Mouse (Mus musculus) stomach, embryonic 14.5 days (tissue): ENCODE data around the gene Zfp282. TPM values are rescaled to one million over a fixed set of nuclear protein-coding genes. Genes with fewer than 3 reads are reported as not detected.

Source experiments
- ATAC-seq: fragments of 200-750 bp; cut with Nextera tagmentation; 2 replicates; pipeline ENCODE4 v1.8.0; 2017; ENCODE audit warnings: low read depth, moderate TSS enrichment; ENCODE audit not compliant: insufficient number of reproducible peaks, insufficient read depth, low FRiP score
- H3K27ac ChIP-seq: fragments of 300-500 bp; sonication (generic); 2 replicates; pipeline ENCODE4 v1.5.1; 2014; ENCODE audit warnings: mild to moderate bottlenecking, low read length, moderate library complexity, mixed read lengths
- H3K27me3 ChIP-seq: fragments of 300-500 bp; sonication (generic); 2 replicates; pipeline ENCODE4 v1.6.1; 2014; ENCODE audit warnings: low read length, control low read depth, mixed read lengths; ENCODE audit not compliant: control insufficient read depth, insufficient read depth
- H3K36me3 ChIP-seq: fragments of 300-500 bp; sonication (generic); 2 replicates; pipeline ENCODE4 v1.6.1; 2014; ENCODE audit warnings: mild to moderate bottlenecking, control low read depth, low read length, moderate library complexity, mixed read lengths; ENCODE audit not compliant: control insufficient read depth, insufficient read depth
- H3K4me1 ChIP-seq: fragments of 300-500 bp; sonication (generic); 2 replicates; pipeline ENCODE4 v1.6.1; 2014; ENCODE audit warnings: low read length, control low read depth, mixed read lengths; ENCODE audit not compliant: control insufficient read depth, insufficient read depth
- H3K4me2 ChIP-seq: fragments of 300-500 bp; sonication (generic); replicated peaks from 2 replicates; pipeline ENCODE4 v1.6.1; 2014; ENCODE audit warnings: low read depth, low read length, control low read depth
- H3K4me3 ChIP-seq: fragments of 300-500 bp; sonication (generic); 2 replicates; pipeline ENCODE4 v1.5.1; 2014; ENCODE audit warnings: low read depth, low read length, control low read depth
- H3K9ac ChIP-seq: fragments of 300-500 bp; sonication (generic); replicated peaks from 2 replicates; pipeline ENCODE4 v1.6.1; 2014; ENCODE audit warnings: low read depth, mild to moderate bottlenecking, control low read depth, low read length, moderate library complexity, mixed read lengths
- H3K9me3 ChIP-seq: fragments of 300-500 bp; sonication (generic); 2 replicates; pipeline ENCODE4 v1.6.1; 2016; ENCODE audit warnings: low read depth, low read length, control low read depth; ENCODE audit not compliant: control insufficient read depth
- WGBS: fragments of 180-500 bp; shearing (Covaris S2); extraction: QIAGEN DNeasy Blood & Tissue Kit; methylation state at CpG from one replicate; pipeline ENCODE4 v1.1.7; 2014; 5-methylcytosine and 5-hydroxymethylcytosine counted together
- polyA plus RNA-seq: library from polyadenylated mRNA; unstranded; fragments of >200 nt; fragmentation: Nextera tagmentation; extraction: Ambion mirVana; gene quantifications from 2 replicates; pipeline ENCODE4 v1.2.1, GENCODE M21; 2014

Zfp282 gene
- polyA plus RNA-seq, 1 experiment from 2014 or later, result 13.4 TPM

DNA sequence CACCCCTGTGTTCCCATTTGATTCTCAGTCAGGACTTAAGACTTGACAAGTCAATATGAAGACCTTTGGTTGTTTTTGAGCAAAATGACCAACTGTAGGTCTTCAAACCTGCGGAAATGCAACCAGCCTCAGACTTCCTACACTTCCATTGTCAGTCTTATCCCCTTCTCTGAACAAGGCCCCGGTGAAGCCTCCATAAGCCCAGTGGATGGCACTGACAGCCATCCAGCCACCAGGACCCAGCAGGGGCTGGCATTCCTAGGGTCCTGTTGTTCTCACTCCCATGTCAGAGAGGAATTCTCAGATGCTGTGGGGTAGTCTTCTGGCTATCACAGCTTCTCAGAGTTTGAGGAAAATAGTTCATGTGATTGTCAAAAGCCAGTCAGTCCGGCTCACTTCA lies 1.6 kb downstream of the Zfp282 start:
- H3K4me1 ChIP-seq, result peaks cover 14% of the 10 kb centered on the region
- H3K4me2 ChIP-seq, result peak overlapping the region; percentile 86
- peak overlapping the region; percentile 81 for H3K4me3 ChIP-seq
- 36% methylated on average over 3 of the region's 3 CpGs for WGBS
- H3K27ac ChIP-seq, result no peak overlapping the region
- no peaks in the 10 kb centered on the region for H3K9me3 ChIP-seq
- ATAC-seq, result no peak
- no peaks in the 10 kb centered on the region for H3K27me3 ChIP-seq
- H3K36me3 ChIP-seq, result peaks cover 33% of the 10 kb centered on the region
- peak overlapping the region; percentile 77 for H3K9ac ChIP-seq

- WGBS, result 56% methylated on average over 4 of the region's 4 CpGs
- Histone ChIP-seq H3K27ac (no peak overlapping the region), H3K4me2 (peak overlapping the region; percentile 86), H3K4me1 (peaks cover 14% of the 10 kb centered on the region), H3K4me3 (peak overlapping the region; percentile 81), H3K27me3 (no peaks in the 10 kb centered on the region), H3K36me3 (peaks cover 39% of the 10 kb centered on the region), H3K9ac (peak overlapping the region; percentile 77), H3K9me3 (no peaks in the 10 kb centered on the region)
- ATAC-seq, result no peak
These were observed 2.2 kb downstream of the Zfp282 start for GRCm38 (mm10) chr6:47879049-47879716.

- H3K4me2 ChIP-seq, result no peak overlapping the region
- H3K27ac ChIP-seq, result no peak overlapping the region
- H3K36me3 ChIP-seq, result peaks cover 49% of the 10 kb centered on the region
- no peaks in the 10 kb centered on the region for H3K27me3 ChIP-seq
- peaks cover 14% of the 10 kb centered on the region for H3K4me1 ChIP-seq
- 84% methylated on average over 10 of the region's 10 CpGs for WGBS
- H3K4me3 ChIP-seq, result no peak overlapping the region
- ATAC-seq, result no peak
- no peaks in the 10 kb centered on the region for H3K9me3 ChIP-seq
- no peak overlapping the region for H3K9ac ChIP-seq
These were observed 3.2 kb downstream of the Zfp282 start for GRCm38 (mm10) chr6:47880166-47880565.

- H3K9ac ChIP-seq, result no peak overlapping the region
- H3K27ac ChIP-seq, result peak overlapping the region; percentile 16; the same call in 1 of the 2 replicates
- H3K4me3 ChIP-seq, result no peak overlapping the region
- no peaks in the 10 kb centered on the region for H3K9me3 ChIP-seq
- WGBS, result 86% methylated on average over 8 of the region's 8 CpGs
- no peak; the same call in 1 of the 2 replicates for ATAC-seq
- H3K4me2 ChIP-seq, result no peak overlapping the region
- no peaks in the 10 kb centered on the region for H3K4me1 ChIP-seq
- H3K27me3 ChIP-seq, result no peaks in the 10 kb centered on the region
- H3K36me3 ChIP-seq, result peaks cover 73% of the 10 kb centered on the region
These were observed 11.9 kb downstream of the Zfp282 start for GRCm38 (mm10) chr6:47888812-47889383.

- ATAC-seq, result no peak
- Histone ChIP-seq H3K4me2 (no peak overlapping the region), H3K36me3 (peaks cover 49% of the 10 kb centered on the region), H3K9me3 (peaks cover 4% of the 10 kb centered on the region; the same call in 1 of the 2 replicates), H3K27me3 (no peaks in the 10 kb centered on the region), H3K4me3 (no peak overlapping the region), H3K9ac (no peak overlapping the region), H3K4me1 (no peaks in the 10 kb centered on the region), H3K27ac (no peak overlapping the region)
- 89% methylated on average over 6 of the region's 6 CpGs for WGBS
These were observed 22.4 kb downstream of the Zfp282 start for GRCm38 (mm10) chr6:47899416-47899815.

GRCm38 (mm10) chr6:47903587-47903986 lies 26.6 kb downstream of the Zfp282 start:
- Histone ChIP-seq H3K4me1 (no peaks in the 10 kb centered on the region), H3K27ac (no peak overlapping the region), H3K4me3 (no peak overlapping the region), H3K9me3 (peaks cover 5% of the 10 kb centered on the region; the same call in 1 of the 2 replicates), H3K9ac (no peak overlapping the region), H3K4me2 (no peak overlapping the region), H3K27me3 (no peaks in the 10 kb centered on the region), H3K36me3 (peaks cover 67% of the 10 kb centered on the region)
- no peak for ATAC-seq
- 81% methylated on average over 4 of the region's 4 CpGs for WGBS

GRCm38 (mm10) chr6:47904361-47904760 lies 27.4 kb downstream of the Zfp282 start:
- Histone ChIP-seq H3K4me3 (no peak overlapping the region), H3K4me1 (no peaks in the 10 kb centered on the region), H3K9me3 (peaks cover 5% of the 10 kb centered on the region; the same call in 1 of the 2 replicates), H3K4me2 (no peak overlapping the region), H3K36me3 (peaks cover 62% of the 10 kb centered on the region), H3K27ac (no peak overlapping the region), H3K9ac (no peak overlapping the region), H3K27me3 (no peaks in the 10 kb centered on the region)
- 57% methylated on average over 19 of the region's 19 CpGs for WGBS
- ATAC-seq, result no peak

DNA sequence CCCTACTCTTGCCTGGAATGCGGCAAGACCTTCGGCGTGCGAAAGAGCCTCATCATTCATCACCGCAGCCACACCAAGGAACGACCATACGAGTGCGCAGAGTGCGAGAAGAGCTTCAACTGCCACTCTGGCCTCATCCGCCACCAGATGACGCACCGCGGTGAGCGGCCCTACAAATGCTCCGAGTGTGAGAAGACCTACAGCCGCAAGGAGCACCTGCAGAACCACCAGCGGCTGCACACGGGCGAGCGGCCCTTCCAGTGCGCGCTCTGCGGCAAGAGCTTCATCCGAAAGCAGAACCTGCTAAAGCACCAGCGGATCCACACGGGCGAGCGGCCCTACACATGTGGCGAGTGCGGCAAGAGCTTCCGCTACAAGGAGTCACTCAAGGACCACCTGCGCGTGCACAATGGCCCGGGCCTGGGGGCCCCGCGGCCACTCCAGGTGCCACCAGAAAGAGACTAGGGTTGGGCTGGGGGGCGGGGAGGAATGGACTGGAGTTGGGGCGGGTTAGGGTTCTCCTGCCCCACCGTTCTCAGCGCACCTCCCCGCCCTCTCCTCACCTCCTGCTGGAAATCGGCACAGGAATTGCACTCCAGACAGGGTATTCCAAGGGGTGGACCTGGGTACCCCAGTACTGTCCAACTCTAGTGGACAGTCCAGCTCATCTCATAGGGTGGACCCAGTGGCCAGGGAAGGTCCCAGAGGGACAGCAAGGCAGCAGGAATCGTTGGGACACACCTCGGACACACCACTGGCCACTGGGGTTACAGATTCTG lies 28.1 kb downstream of the Zfp282 start:
- Histone ChIP-seq H3K27me3 (no peaks in the 10 kb centered on the region), H3K4me1 (no peaks in the 10 kb centered on the region), H3K4me3 (no peak overlapping the region), H3K36me3 (peaks cover 54% of the 10 kb centered on the region), H3K9ac (no peak overlapping the region), H3K27ac (no peak overlapping the region), H3K9me3 (peaks cover 5% of the 10 kb centered on the region; the same call in 1 of the 2 replicates), H3K4me2 (no peak overlapping the region)
- no peak for ATAC-seq
- 73% methylated on average over 44 of the region's 44 CpGs for WGBS
